ENCODE assay signal across 16 mouse cellular contexts in the genomic region with DNA sequence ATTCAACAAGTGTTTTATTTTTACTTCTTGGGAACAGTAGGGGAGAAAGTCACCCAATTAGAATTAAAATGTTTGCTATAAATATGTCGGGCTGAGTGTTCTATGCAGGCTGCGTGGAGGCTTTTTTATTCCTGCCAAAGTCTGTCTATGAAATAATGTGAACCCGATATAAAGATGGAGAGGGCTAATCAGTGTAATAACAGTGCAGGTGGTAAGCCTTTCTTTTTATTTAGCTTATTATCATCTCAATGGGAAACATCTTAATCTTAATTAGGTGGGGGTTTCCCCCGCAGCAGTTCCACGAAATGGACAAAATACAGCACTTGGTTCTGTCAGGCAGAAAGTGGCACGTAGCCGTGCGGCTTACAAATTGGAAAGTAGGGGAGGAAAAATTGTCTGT.
"Had no signal": no experiment of that assay in that cellular context is flagged by ENCODE, and none has a peak within 500 bp of the region (broad histone marks: within the 10 kb centered on the region; RNA-seq: fewer than 3 reads in every experiment).

No protein-coding gene starts in this region.

- H3K27me3 ChIP-seq: lung, embryonic 15.5 days; neural tube, embryonic 12.5 days; stomach, embryonic 15.5 days had no signal

- H3K9ac ChIP-seq: lung, embryonic 15.5 days; midbrain, embryonic 12.5 days; neural tube, embryonic 12.5 days; stomach, embryonic 15.5 days had no signal

- H3K9me3 ChIP-seq: lung, embryonic 15.5 days; midbrain, embryonic 12.5 days; neural tube, embryonic 12.5 days; stomach, embryonic 15.5 days had no signal

- H3K4me1 ChIP-seq: lung, embryonic 15.5 days; stomach, embryonic 15.5 days had no signal

- ATAC-seq: lung, postnatal 0 days had no signal

- H3K4me2 ChIP-seq: lung, embryonic 15.5 days; midbrain, embryonic 12.5 days; neural tube, embryonic 12.5 days; stomach, embryonic 15.5 days had no signal

- H3K36me3 ChIP-seq: lung, embryonic 15.5 days; midbrain, embryonic 12.5 days; neural tube, embryonic 12.5 days; stomach, embryonic 15.5 days had no signal

- DNase-seq: lung, adult 2 months; lung, postnatal 14 days; lung, postnatal 36 days; midbrain, embryonic 14.5 days; right cerebral cortex, postnatal 14 days; thymus, adult 2 months; thymus, postnatal 25 days; thymus, postnatal 4 days had no signal

- H3K27ac ChIP-seq: lung, embryonic 15.5 days; macrophage; midbrain, embryonic 12.5 days; neural tube, embryonic 12.5 days; stomach, embryonic 15.5 days; stomach, postnatal 0 days had no signal

- H3K4me3 ChIP-seq: lung, embryonic 15.5 days; megakaryocyte, embryonic 14.5 days; midbrain, embryonic 12.5 days; neural tube, embryonic 12.5 days; stomach, embryonic 15.5 days had no signal
